Mouse (Mus musculus) embryonic facial prominence, embryonic 14.5 days (tissue): ENCODE data around the gene Tubb5. TPM values are rescaled to one million over a fixed set of nuclear protein-coding genes. Genes with fewer than 3 reads are reported as not detected.

Source experiments
- ATAC-seq: fragments of 200-750 bp; cut with Nextera tagmentation; 2 replicates; pipeline ENCODE4 v1.8.0; 2017; ENCODE audit warnings: low read depth, moderate number of reproducible peaks, moderate TSS enrichment
- DNase-seq: peaks from one replicate; pipeline ENCODE4 v3.0.0-alpha.2; 2015; ENCODE audit warnings: low spot score
- H3K27ac ChIP-seq: fragments of 300-500 bp; sonication (generic); replicated peaks from 2 replicates; pipeline ENCODE4 v1.5.1; 2014; ENCODE audit warnings: low read depth, mild to moderate bottlenecking, low read length, moderate library complexity
- H3K27me3 ChIP-seq: fragments of 300-500 bp; sonication (generic); replicated peaks from 2 replicates; pipeline ENCODE4 v1.6.1; 2014; ENCODE audit warnings: low read length; ENCODE audit not compliant: control insufficient read depth, insufficient read depth
- H3K36me3 ChIP-seq: fragments of 300-500 bp; sonication (generic); 2 replicates; pipeline ENCODE4 v1.6.1; 2014; ENCODE audit warnings: low read length, mixed read lengths; ENCODE audit not compliant: control insufficient read depth, insufficient read depth
- H3K4me1 ChIP-seq: fragments of 300-500 bp; sonication (generic); 2 replicates; pipeline ENCODE4 v1.6.1; 2014; ENCODE audit warnings: antibody characterized with exemption, low read length; ENCODE audit not compliant: control insufficient read depth, insufficient read depth
- H3K4me2 ChIP-seq: fragments of 300-500 bp; sonication (generic); 2 replicates; pipeline ENCODE4 v1.6.1; 2014; ENCODE audit warnings: low read depth, mild to moderate bottlenecking, low read length, moderate library complexity, mixed read lengths
- H3K4me3 ChIP-seq: fragments of 300-500 bp; sonication (generic); 2 replicates; pipeline ENCODE4 v1.5.1; 2014; ENCODE audit warnings: low read depth, mild to moderate bottlenecking, low read length
- H3K9ac ChIP-seq: fragments of 300-500 bp; sonication (generic); 2 replicates; pipeline ENCODE4 v1.6.1; 2014; ENCODE audit warnings: low read depth, mild to moderate bottlenecking, low read length, moderate library complexity, mixed read lengths
- H3K9me3 ChIP-seq: fragments of 300-500 bp; sonication (generic); 2 replicates; pipeline ENCODE4 v1.6.1; 2016; ENCODE audit warnings: low read length; ENCODE audit not compliant: control insufficient read depth
- WGBS: fragments of 180-500 bp; shearing (Covaris S2); extraction: QIAGEN DNeasy Blood & Tissue Kit; methylation state at CpG from one replicate; pipeline ENCODE4 v1.1.7; 2014; 5-methylcytosine and 5-hydroxymethylcytosine counted together
- microRNA-seq: library from miRNA; unstranded; fragments of <30 nt; microRNA quantifications from one replicate; pipeline ENCODE4, GENCODE M21; 2016; ENCODE audit warnings: borderline number of aligned reads
- polyA plus RNA-seq: library from polyadenylated mRNA; unstranded; fragments of >200 nt; fragmentation: Nextera tagmentation; extraction: Ambion mirVana; gene quantifications from 2 replicates; pipeline ENCODE4 v1.2.1, GENCODE M21; 2014

Gene Tubb5
- polyA plus RNA-seq, 1 experiment from 2014 or later = 736 TPM

GRCm38 (mm10) chr17:35788025-35788424 lies 50.1 kb downstream of the Tubb5 start:
- H3K36me3 ChIP-seq = no peaks in the 10 kb centered on the region
- 84% methylated on average over 3 of the region's 3 CpGs for WGBS
- no peaks in the 10 kb centered on the region for H3K9me3 ChIP-seq
- H3K9ac ChIP-seq = no peak overlapping the region
- no peak for DNase-seq
- no peak overlapping the region for H3K27ac ChIP-seq
- H3K4me1 ChIP-seq = no peaks in the 10 kb centered on the region
- ATAC-seq = no peak
- no peak overlapping the region for H3K4me3 ChIP-seq
- no peak overlapping the region for H3K4me2 ChIP-seq
- no peaks in the 10 kb centered on the region for H3K27me3 ChIP-seq

- H3K36me3 ChIP-seq = no peaks in the 10 kb centered on the region
- H3K4me2 ChIP-seq = no peak overlapping the region
- DNase-seq (no peak), ATAC-seq (no peak)
- H3K27ac ChIP-seq = no peak overlapping the region
- no peaks in the 10 kb centered on the region for H3K27me3 ChIP-seq
- no peaks in the 10 kb centered on the region for H3K4me1 ChIP-seq
- no peaks in the 10 kb centered on the region for H3K9me3 ChIP-seq
- no peak overlapping the region for H3K4me3 ChIP-seq
- H3K9ac ChIP-seq = no peak overlapping the region
Observed at GRCm38 (mm10) chr17:35787493-35787892, 50.6 kb downstream of the Tubb5 start.

GRCm38 (mm10) chr17:35785140-35785539 lies 53.0 kb downstream of the Tubb5 start:
- ATAC-seq = no peak
- 81% methylated on average over 4 of the region's 4 CpGs for WGBS

GRCm38 (mm10) chr17:35783944-35784343 lies 54.2 kb downstream of the Tubb5 start:
- Histone ChIP-seq H3K9me3 (no peaks in the 10 kb centered on the region), H3K4me1 (peaks cover 4% of the 10 kb centered on the region; the same call in 1 of the 2 replicates), H3K9ac (no peak overlapping the region), H3K27me3 (no peaks in the 10 kb centered on the region), H3K36me3 (no peaks in the 10 kb centered on the region), H3K27ac (no peak overlapping the region), H3K4me2 (no peak overlapping the region), H3K4me3 (no peak overlapping the region)
- ATAC-seq = no peak
- WGBS = 81% methylated on average over 6 of the region's 6 CpGs
- DNase-seq = peak; percentile 34

More at GRCm38 (mm10) chr17:35785140-35785539, 53.0 kb downstream of the Tubb5 start:
- no peak overlapping the region for H3K4me3 ChIP-seq
- no peaks in the 10 kb centered on the region for H3K27me3 ChIP-seq
- DNase-seq = no peak
- no peak overlapping the region for H3K4me2 ChIP-seq
- no peaks in the 10 kb centered on the region for H3K4me1 ChIP-seq
- H3K27ac ChIP-seq = no peak overlapping the region
- no peaks in the 10 kb centered on the region for H3K9me3 ChIP-seq
- H3K36me3 ChIP-seq = no peaks in the 10 kb centered on the region
- no peak overlapping the region for H3K9ac ChIP-seq

Small RNA genes lying within 50 kb of the gene (microRNA-seq; reads per million reads assigned to microRNA genes)
- 1.00 reads per million for gene Gm28033

Other genes with a start within 250 kb of the Tubb5 start
- 0.28 TPM in 1 of 2 replicates, not detected in the other for gene Sfta2, start 236.8 kb downstream of the Tubb5 start, polyA plus RNA-seq
- gene Gm9573, start 211.7 kb downstream of the Tubb5 start, polyA plus RNA-seq = 0.04 TPM in 1 of 2 replicates, not detected in the other
- gene Mucl3, start 194.6 kb downstream of the Tubb5 start, polyA plus RNA-seq = 0.08 TPM in 2 replicates
- gene Vars2, start 170.7 kb downstream of the Tubb5 start, polyA plus RNA-seq = 14.2 and 15.1 TPM in 2 replicates
- 34.8 and 35.3 TPM in 2 replicates for gene Gtf2h4, start 164.6 kb downstream of the Tubb5 start, polyA plus RNA-seq
- gene Ddr1, start 133.7 kb downstream of the Tubb5 start, polyA plus RNA-seq = 50.6 and 54.1 TPM in 2 replicates
- gene Ier3, start 16.6 kb downstream of the Tubb5 start, polyA plus RNA-seq = 10.1 and 10.3 TPM in 2 replicates
- gene Flot1, start 15.1 kb downstream of the Tubb5 start, polyA plus RNA-seq = 49.0 and 49.5 TPM in 2 replicates
- gene Mdc1, start 3.2 kb upstream of the Tubb5 start, polyA plus RNA-seq = 10.2 and 14.8 TPM in 2 replicates
- gene Nrm, start 23.0 kb upstream of the Tubb5 start, polyA plus RNA-seq = 47.7 and 55.4 TPM in 2 replicates
- 25.6 and 27.8 TPM in 2 replicates for gene Ppp1r18, start 27.3 kb upstream of the Tubb5 start, polyA plus RNA-seq
- gene Dhx16, start 41.5 kb upstream of the Tubb5 start, polyA plus RNA-seq = 40.2 and 43.4 TPM in 2 replicates
- 20.5 and 21.5 TPM in 2 replicates for gene 2310061I04Rik, start 59.1 kb upstream of the Tubb5 start, polyA plus RNA-seq
- 48.1 and 53.6 TPM in 2 replicates for gene Atat1, start 71.8 kb upstream of the Tubb5 start, polyA plus RNA-seq
- gene Mrps18b, start 78.1 kb upstream of the Tubb5 start, polyA plus RNA-seq = 73.3 and 76.0 TPM in 2 replicates
- 29.1 and 32.5 TPM in 2 replicates for gene Ppp1r10, start 78.1 kb upstream of the Tubb5 start, polyA plus RNA-seq
- gene Abcf1, start 131.5 kb upstream of the Tubb5 start, polyA plus RNA-seq = 72.1 and 76.4 TPM in 2 replicates
- gene Gnl1, start 141.5 kb upstream of the Tubb5 start, polyA plus RNA-seq = 39.9 and 46.3 TPM in 2 replicates
- 31.5 and 33.7 TPM in 2 replicates for gene Prr3, start 141.9 kb upstream of the Tubb5 start, polyA plus RNA-seq
- 2.2 and 2.4 TPM in 2 replicates for gene H2-T24, start 182.3 kb upstream of the Tubb5 start, polyA plus RNA-seq
- gene H2-T23, start 194.5 kb upstream of the Tubb5 start, polyA plus RNA-seq = 9.6 and 10.1 TPM in 2 replicates
- gene H2-T22, start 204.4 kb upstream of the Tubb5 start, polyA plus RNA-seq = 20.5 and 20.7 TPM in 2 replicates
- gene Gm6034, start 204.7 kb upstream of the Tubb5 start, polyA plus RNA-seq = not detected in 2 replicates
- not detected in 2 replicates for gene Gm11127, start 220.1 kb upstream of the Tubb5 start, polyA plus RNA-seq